Mouse (Mus musculus) ovary, adult 18-20 months (tissue): ENCODE results near the gene Cacnb1.

Experiments
- DNase-seq: peaks from one replicate; pipeline ENCODE4 v3.0.0; 2022; ENCODE audit warnings: low spot score, mixed read lengths

The Cacnb1 gene

GRCm38 (mm10) chr11:97986738-97987465, 35.9 kb downstream of the Cacnb1 start:
- no peak for DNase-seq

GRCm38 (mm10) chr11:97985727-97986677, 36.8 kb downstream of the Cacnb1 start, which contains the start of gene Plxdc1:
Plxdc1 (minus strand) TSS chr11:97986444.
- peak; percentile 61 for DNase-seq

DNA sequence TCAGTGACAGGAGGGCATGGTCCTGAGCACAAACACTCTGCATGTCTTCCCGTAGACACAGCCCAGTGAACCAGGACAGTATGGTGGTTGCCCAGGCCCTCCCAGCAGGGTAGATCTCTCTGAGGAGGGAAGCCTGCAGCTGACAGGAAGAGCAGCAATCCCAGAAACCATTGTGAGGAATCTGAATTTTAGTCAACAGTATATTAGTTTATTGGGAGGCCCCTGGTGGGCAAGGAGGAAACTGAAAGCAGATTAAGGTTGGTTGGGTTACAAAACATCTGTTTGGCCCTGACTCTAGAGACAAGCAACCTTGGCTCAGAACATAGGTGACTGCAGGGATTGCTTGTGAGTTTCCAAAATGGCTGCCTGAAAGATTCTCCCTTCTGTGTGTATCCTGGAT, 38.9 kb downstream of the Cacnb1 start:
- no peak for DNase-seq

- DNase-seq, result no peak
Measured at GRCm38 (mm10) chr11:97983506-97983905, 39.3 kb downstream of the Cacnb1 start.

DNA sequence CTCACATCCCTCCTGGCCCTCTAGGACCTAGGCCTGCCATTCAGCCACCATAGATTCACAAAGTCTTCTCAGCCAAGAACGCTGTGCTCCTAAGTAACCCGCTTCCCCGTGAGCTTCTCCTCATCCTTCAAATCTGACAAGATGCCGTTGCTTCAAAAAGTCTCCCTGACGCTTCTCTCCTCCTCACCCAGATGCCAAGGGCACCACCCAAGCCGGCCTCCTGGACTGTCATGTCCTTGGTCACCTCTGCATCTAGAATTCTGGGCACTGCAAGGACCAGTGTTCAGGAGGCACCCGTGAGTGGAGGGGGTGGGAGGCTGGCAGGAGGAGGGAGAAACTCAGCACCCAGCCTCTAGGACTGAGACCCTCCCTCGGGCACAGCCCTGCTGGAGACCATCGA, 40.1 kb downstream of the Cacnb1 start:
- no peak for DNase-seq

GRCm38 (mm10) chr11:97980531-97980966, 42.3 kb downstream of the Cacnb1 start:
- no peak for DNase-seq

DNA sequence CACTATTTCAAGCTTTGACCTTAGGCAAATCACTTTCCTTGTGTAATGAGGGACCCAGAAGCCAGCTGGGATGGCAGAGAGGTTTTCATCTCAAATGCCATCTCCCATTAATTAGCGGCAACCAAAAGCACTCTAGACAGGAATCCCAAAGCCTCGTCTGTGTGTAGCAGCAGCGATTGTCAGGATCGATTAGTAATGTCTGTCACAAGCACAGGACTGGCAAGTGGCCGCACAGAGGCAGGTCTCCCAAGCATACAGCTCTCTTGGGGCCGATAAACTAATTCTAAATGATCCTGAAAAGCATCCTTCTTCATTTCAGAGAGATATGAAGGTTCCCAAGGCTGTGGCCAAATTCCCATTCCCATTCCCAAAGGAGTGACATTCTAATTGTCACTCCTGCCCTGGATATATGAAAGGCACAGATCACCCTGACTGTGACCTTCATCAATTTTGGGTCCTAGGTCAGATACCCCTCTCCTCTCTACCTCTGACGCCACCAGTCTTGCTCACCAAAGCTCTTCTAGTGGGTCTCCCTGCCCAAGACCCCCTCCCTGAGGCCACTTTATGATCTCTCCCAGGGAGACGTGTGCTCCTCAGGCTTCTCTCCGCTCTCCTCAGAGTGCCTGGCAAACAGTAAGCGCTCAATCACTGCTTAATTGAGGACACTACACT, 42.9 kb downstream of the Cacnb1 start:
- no peak for DNase-seq

- DNase-seq, result no peak
Measured at GRCm38 (mm10) chr11:97978392-97978791, 44.4 kb downstream of the Cacnb1 start.

DNA sequence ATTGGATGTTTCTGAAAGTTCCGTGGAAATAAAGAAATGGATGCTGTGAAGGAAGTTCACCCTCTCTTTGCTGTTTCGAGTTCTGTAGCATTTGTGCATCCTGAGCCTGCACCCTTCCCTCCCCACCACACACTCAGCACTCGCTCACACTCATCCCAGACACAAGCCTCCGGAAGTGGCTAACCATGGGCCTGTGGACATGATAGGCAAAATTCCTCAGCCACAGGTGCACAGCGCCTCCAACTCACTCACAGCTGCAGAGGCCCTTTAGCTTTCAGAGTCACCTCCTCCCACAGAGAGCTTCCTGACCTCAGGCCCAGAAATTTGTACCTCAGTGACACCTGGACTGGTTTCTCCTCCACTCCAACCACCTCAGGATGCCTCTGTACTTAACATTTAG, 45.0 kb downstream of the Cacnb1 start:
- no peak for DNase-seq

DNA sequence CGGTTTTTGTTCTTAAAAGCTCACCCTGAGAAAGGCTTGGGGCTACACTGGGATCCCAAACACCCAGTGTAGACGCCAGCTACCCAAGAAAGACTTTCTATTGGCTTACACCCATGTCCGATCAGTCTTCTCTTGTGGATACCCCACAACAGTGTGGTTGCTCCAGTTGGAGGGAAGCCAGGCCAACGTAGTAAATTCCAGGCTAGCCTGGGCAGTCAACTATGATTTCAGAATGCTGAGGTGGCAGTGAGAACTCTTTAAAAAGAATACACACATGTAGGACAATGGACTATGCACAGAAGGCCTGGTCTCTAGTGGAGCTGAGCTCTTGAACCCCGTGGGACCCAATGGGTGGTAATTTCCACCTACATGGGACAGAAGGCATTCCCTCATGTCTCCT, 48.1 kb downstream of the Cacnb1 start:
- DNase-seq, result no peak

GRCm38 (mm10) chr11:97974141-97974540, 48.7 kb downstream of the Cacnb1 start:
- no peak for DNase-seq

DNA sequence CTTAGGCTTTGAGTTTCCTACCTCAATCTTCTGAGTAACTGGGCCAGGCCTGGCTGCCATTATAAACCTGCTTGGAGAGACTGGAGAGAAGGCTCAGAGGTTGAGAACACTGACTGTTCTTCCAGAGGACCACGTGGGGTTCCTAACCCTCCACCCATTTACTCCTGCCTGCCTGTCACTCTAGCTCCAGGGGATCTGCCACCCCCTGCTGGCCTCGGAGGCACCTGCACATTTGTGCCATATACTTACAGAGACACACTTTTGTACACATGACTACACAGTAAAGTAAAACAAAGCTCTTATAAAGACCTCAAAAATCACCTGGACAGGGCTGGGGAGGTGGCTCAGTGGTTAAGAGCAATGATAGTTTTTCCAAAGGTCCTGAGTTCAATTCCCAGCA, 50.4 kb downstream of the Cacnb1 start:
- no peak for DNase-seq

- peak; percentile 80 for DNase-seq
Measured at GRCm38 (mm10) chr11:97971232-97971631, 51.6 kb downstream of the Cacnb1 start.

- no peak for DNase-seq
Measured at GRCm38 (mm10) chr11:97970771-97971170, 52.1 kb downstream of the Cacnb1 start.

DNA sequence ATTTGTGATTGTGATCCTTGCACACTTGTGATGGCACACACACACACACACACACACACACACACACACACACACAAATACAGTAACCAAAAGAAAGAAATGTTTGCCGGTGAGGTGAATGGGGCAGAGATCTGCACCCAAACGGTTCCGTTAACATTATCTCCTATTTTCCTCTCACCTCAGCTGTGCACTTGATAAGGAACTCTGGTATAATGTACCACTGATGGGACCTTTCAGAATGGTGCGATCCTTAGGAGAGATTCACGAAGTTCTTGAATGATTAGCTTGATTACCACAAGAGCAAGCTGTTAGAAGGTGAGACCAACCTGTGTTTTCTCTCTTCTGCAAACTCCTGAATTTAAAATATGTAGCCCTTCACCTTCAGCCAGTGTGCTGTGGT, 54.4 kb downstream of the Cacnb1 start:
- DNase-seq, result no peak

DNA sequence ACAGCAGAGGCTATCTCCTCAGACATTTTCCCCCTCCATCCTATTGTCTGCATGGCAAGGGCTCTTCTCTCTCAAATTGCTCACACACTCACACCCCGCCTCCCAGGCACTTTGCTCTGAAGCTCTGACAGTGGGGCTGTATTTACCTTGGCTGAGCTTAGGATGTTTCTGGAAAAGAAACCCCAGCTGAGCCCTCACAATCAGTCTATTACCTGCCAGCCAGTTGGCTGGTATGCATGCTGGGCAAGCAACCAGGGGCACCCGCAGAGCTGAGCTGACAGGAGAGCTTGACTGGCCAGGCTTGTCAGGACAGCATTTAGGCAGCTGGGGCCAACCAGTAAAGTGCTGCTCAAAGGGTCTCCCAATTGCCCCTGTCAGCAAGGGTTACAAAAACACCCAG, 55.7 kb downstream of the Cacnb1 start:
- no peak for DNase-seq

GRCm38 (mm10) chr11:97960907-97961306, 61.9 kb downstream of the Cacnb1 start:
- no peak for DNase-seq

- DNase-seq, result no peak
Measured at GRCm38 (mm10) chr11:97959300-97959680, 63.5 kb downstream of the Cacnb1 start.

GRCm38 (mm10) chr11:97958641-97959299, 64.1 kb downstream of the Cacnb1 start:
- DNase-seq, result no peak

- DNase-seq, result peak; percentile 18
Measured at GRCm38 (mm10) chr11:97956905-97957560, 65.8 kb downstream of the Cacnb1 start.

GRCm38 (mm10) chr11:97955915-97956314, 66.9 kb downstream of the Cacnb1 start:
- DNase-seq, result no peak
